10 mouse cellular contexts compared by ENCODE assay signal in genomic region chr10:116996236-116996600, GRCm38 (mm10). TPM values are rescaled to one million over a fixed set of nuclear protein-coding genes. Genes with fewer than 3 reads are reported as not detected.
DNase-seq lines count a peak whose midpoint lies in the region; ATAC-seq and TF ChIP-seq lines count a peak whose summit lies in the region.
"Had no signal": no experiment of that assay in that cellular context is flagged by ENCODE, and none has a peak within 500 bp of the region (broad histone marks: within the 10 kb centered on the region; RNA-seq: fewer than 3 reads in every experiment).

No protein-coding gene starts in this region.

- 38% methylated on average over 6 of the region's 6 CpGs for WGBS in heart, embryonic 10.5 days
- WGBS in midbrain, postnatal 0 days = 77% methylated on average over 6 of the region's 6 CpGs

- H3K9me3 ChIP-seq in heart, embryonic 10.5 days = no peaks in the 10 kb centered on the region
- H3K9me3 ChIP-seq in midbrain, postnatal 0 days (ENCODE audit: low read length) = no peaks in the 10 kb centered on the region

- no peaks in the 10 kb centered on the region for H3K27me3 ChIP-seq in heart, embryonic 10.5 days (ENCODE audit: insufficient read depth, poor library complexity, severe bottlenecking)
- H3K27me3 ChIP-seq in midbrain, postnatal 0 days (ENCODE audit: insufficient read depth, low read length) = no peaks in the 10 kb centered on the region

- peak; percentile 82 for DNase-seq in adrenal gland, postnatal 10 days
- no peak for DNase-seq in heart, embryonic 10.5 days (ENCODE audit: low spot score)
- DNase-seq in kidney, postnatal 10 days = peak; percentile 62
- no peak for DNase-seq in cerebellum, postnatal 10 days
- DNase-seq in cerebellum, postnatal 14 days = no peak
- no peak for DNase-seq in spleen, adult 18-20 months
- DNase-seq in midbrain, postnatal 0 days (ENCODE audit: low spot score) = no peak

- no peak for TF ChIP-seq CTCF in midbrain, postnatal 0 days (IDR thresholded peaks at IDR 0.05)

- peak; percentile 37 for ATAC-seq in megakaryocyte-erythroid progenitor cell, adult 5-6 weeks (replicated peaks; ENCODE audit: low FRiP score, low TSS enrichment, poor library complexity, severe bottlenecking)
- ATAC-seq in midbrain, postnatal 0 days (ENCODE audit: low FRiP score) = no peak

- peak overlapping the region; percentile 77 for H3K27ac ChIP-seq in heart, embryonic 10.5 days
- H3K27ac ChIP-seq in midbrain, postnatal 0 days (ENCODE audit: low read depth, low read length) = no peak overlapping the region

- H3K4me2 ChIP-seq in midbrain, postnatal 0 days (ENCODE audit: low read depth, low read length, poor library complexity, severe bottlenecking) = no peak overlapping the region

- no peak overlapping the region for H3K4me3 ChIP-seq in heart, embryonic 10.5 days
- no peak overlapping the region for H3K4me3 ChIP-seq in midbrain, postnatal 0 days (ENCODE audit: low read depth, low read length)

- H3K36me3 ChIP-seq in heart, embryonic 10.5 days = no peaks in the 10 kb centered on the region
- H3K36me3 ChIP-seq in midbrain, postnatal 0 days (ENCODE audit: insufficient read depth, low read length) = no peaks in the 10 kb centered on the region

- H3K9ac ChIP-seq in midbrain, postnatal 0 days (replicated peaks; ENCODE audit: low read length, poor library complexity, severe bottlenecking) = no peak overlapping the region

- H3K4me1 ChIP-seq in heart, embryonic 10.5 days = peaks cover 17% of the 10 kb centered on the region
- no peaks in the 10 kb centered on the region for H3K4me1 ChIP-seq in midbrain, postnatal 0 days (ENCODE audit: insufficient read depth, low read length)

RNA-seq across cellular contexts. Expression of gene Best3, which starts 10.1 kb away (rescaled TPM):
- total RNA-seq in adrenal gland, postnatal 10 days (2021) = under 1 TPM; 0.48 to 0.70 TPM
- polyA plus RNA-seq in heart, embryonic 10.5 days (2016; fragmentation: Nextera tagmentation; extraction: Ambion mirVana) = 0.18 and 0.20 TPM in 2 replicates
- total RNA-seq in megakaryocyte-erythroid progenitor cell, adult 5-6 weeks (2014; fragmentation: Nextera tagmentation) = not detected in 2 replicates
- not detected in 2 replicates for total RNA-seq in megakaryocyte-erythroid progenitor cell, adult 5-6 weeks (2017)
- 0.27 TPM in 1 of 2 replicates, not detected in the other for total RNA-seq in midbrain, postnatal 0 days (2014; rRNA removed)
- 0.11 and 0.13 TPM in 2 replicates for polyA plus RNA-seq in midbrain, postnatal 0 days (2015; fragmentation: Nextera tagmentation; extraction: Ambion mirVana)

RNA-seq across cellular contexts. Expression of gene Gm10271, which starts 23.8 kb away (rescaled TPM):
- not detected for total RNA-seq in adrenal gland, postnatal 10 days (2021)
- polyA plus RNA-seq in heart, embryonic 10.5 days (2016; fragmentation: Nextera tagmentation; extraction: Ambion mirVana) = not detected in 2 replicates
- total RNA-seq in megakaryocyte-erythroid progenitor cell, adult 5-6 weeks (2014; fragmentation: Nextera tagmentation) = not detected in 2 replicates
- not detected in 2 replicates for total RNA-seq in megakaryocyte-erythroid progenitor cell, adult 5-6 weeks (2017)
- total RNA-seq in midbrain, postnatal 0 days (2014; rRNA removed) = not detected in 2 replicates
- not detected in 2 replicates for polyA plus RNA-seq in midbrain, postnatal 0 days (2015; fragmentation: Nextera tagmentation; extraction: Ambion mirVana)
- total RNA-seq: adrenal gland, postnatal 4 days had no signal
- polyA plus RNA-seq: limb, embryonic 11.5 days had no signal

RNA-seq across cellular contexts. Expression of gene Rab3ip, which starts 45.6 kb away (rescaled TPM):
- 10 to 100 TPM; 41.3 to 49.3 TPM for total RNA-seq in adrenal gland, postnatal 10 days (2021)
- polyA plus RNA-seq in heart, embryonic 10.5 days (2016; fragmentation: Nextera tagmentation; extraction: Ambion mirVana) = 46.0 and 61.0 TPM in 2 replicates
- total RNA-seq in megakaryocyte-erythroid progenitor cell, adult 5-6 weeks (2014; fragmentation: Nextera tagmentation) = 7.4 and 13.5 TPM in 2 replicates
- total RNA-seq in megakaryocyte-erythroid progenitor cell, adult 5-6 weeks (2017) = 3.6 and 8.0 TPM in 2 replicates
- total RNA-seq in midbrain, postnatal 0 days (2014; rRNA removed) = 99.8 and 142 TPM in 2 replicates
- polyA plus RNA-seq in midbrain, postnatal 0 days (2015; fragmentation: Nextera tagmentation; extraction: Ambion mirVana) = 34.4 and 34.6 TPM in 2 replicates

RNA-seq across cellular contexts. Expression of gene Lrrc10, which starts 48.9 kb away (rescaled TPM):
- total RNA-seq in adrenal gland, postnatal 10 days (2021) = not detected
- polyA plus RNA-seq in heart, embryonic 10.5 days (2016; fragmentation: Nextera tagmentation; extraction: Ambion mirVana) = 26.7 and 49.9 TPM in 2 replicates
- total RNA-seq in megakaryocyte-erythroid progenitor cell, adult 5-6 weeks (2014; fragmentation: Nextera tagmentation) = not detected in 2 replicates
- total RNA-seq in megakaryocyte-erythroid progenitor cell, adult 5-6 weeks (2017) = not detected in 2 replicates
- not detected in 2 replicates for total RNA-seq in midbrain, postnatal 0 days (2014; rRNA removed)
- not detected in 2 replicates for polyA plus RNA-seq in midbrain, postnatal 0 days (2015; fragmentation: Nextera tagmentation; extraction: Ambion mirVana)
- total RNA-seq: adrenal gland, postnatal 4 days had no signal

Comparison
In these comparisons a context has a peak if more than half of its experiments do, and no peak if none do; other contexts are left out.
1. DNase-seq: peak in adrenal gland, postnatal 10 days (single experiment) and kidney, postnatal 10 days (single experiment); none in heart, embryonic 10.5 days (single experiment), cerebellum, postnatal 10 days (0 of 2), cerebellum, postnatal 14 days (0 of 2), spleen, adult 18-20 months (0 of 2) and midbrain, postnatal 0 days (single experiment).